Mouse (Mus musculus) cerebellum, adult 9-10 months (tissue): Measurements from ENCODE around the gene Rad18.

Experiments
- DNase-seq: peaks from one replicate; pipeline ENCODE4 v3.0.0; 2022

The Rad18 gene

GRCm38 (mm10) chr6:112632071-112632470 lies 64.4 kb downstream of the Rad18 start:
- no peak for DNase-seq

DNA sequence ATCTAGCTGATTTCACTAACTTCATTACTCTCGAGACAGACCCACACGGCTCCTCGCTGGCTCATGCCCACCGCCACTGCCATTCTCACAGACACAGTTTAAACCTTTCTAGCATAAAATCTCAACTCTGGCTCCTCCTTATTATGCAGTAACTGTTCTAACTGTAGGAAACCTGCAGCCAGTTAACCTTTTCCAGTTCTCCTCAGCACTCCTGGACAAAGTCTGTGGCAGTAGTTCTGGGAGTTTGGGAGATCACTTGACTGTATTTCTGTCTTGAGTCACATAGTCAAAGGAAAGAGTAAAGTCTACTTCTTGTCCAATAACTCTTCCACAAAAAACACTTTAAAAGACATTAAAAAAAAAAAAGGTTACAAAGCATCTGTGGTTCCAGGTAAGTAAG lies 66.2 kb downstream of the Rad18 start:
- DNase-seq, result no peak

DNA sequence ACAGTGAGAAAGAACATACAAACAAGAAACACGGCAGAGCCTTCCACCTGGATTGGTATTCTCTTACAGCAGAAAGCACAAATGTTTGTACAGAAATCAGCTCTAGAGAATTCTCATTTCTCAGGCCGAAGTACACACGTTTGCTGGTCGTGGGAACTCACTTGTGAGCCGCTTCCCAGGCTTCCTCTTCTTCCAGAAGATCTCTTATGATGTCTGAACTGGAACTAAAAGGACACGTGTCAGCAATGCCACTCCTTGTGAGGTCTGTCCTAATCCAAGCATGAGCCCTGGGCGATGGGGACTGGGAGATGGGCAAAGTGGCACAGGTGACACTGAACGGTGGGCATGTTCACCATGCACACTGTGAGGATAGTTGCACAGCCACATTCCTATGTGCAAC lies 68.2 kb downstream of the Rad18 start:
- DNase-seq, result no peak

DNA sequence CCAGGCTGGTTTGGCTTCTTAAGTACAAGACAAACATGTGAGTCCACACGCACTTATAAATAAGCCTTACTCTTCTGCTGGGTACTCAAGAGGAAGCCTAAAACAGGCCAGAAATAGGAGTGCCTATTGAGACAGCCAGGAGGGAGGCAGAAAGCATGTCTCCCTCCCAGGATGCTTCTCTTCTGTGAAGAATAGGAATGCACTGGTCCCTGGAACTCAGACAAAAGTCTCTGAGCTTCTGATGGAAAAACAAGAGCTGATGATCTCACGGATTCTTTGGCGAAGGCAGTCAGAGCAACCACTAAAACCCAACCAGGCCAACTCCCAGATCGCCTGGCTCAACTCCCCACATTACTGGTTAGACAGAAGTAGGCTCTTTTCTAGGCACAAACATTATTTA lies 74.2 kb downstream of the Rad18 start:
- no peak for DNase-seq

DNA sequence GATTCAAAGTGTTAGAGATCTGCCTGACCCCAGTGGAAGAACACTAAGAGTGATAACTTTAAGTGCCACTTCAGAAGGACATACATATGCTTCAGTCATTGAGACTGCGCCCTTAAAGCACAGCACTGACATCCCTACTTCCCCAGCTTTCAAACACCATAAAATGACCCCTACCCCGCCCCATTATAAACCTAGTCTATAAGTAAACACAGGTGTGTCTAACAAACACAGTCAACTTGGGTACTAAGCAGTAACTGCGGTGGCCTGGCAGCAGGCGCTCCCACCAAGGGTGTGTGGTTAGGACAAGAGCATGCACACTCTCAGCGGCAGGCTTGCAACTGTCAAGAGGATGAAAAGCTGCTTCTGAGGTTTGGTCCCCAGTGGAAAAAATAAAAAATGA lies 76.5 kb downstream of the Rad18 start:
- no peak for DNase-seq

- no peak for DNase-seq
These were observed 78.7 kb downstream of the Rad18 start for GRCm38 (mm10) chr6:112617728-112618318.

DNA sequence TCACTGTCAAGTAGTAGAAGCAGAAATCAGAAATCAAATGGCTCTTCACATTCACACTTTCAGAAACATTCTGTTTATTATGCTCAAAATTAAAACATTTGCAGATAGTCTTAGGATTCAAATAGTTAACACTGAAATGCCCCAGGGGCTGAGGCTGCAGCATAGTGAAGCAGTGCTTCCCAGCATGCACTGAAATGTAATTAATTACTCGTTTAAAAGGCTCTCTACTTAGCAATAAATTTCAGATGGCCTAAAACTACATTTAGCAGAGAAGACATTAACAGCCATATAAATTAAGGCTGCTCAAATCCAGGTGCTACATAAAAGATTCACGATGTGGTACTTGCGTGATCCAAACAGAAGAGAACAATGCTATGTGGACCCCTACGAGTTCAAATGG lies 87.5 kb downstream of the Rad18 start:
- DNase-seq, result no peak

DNA sequence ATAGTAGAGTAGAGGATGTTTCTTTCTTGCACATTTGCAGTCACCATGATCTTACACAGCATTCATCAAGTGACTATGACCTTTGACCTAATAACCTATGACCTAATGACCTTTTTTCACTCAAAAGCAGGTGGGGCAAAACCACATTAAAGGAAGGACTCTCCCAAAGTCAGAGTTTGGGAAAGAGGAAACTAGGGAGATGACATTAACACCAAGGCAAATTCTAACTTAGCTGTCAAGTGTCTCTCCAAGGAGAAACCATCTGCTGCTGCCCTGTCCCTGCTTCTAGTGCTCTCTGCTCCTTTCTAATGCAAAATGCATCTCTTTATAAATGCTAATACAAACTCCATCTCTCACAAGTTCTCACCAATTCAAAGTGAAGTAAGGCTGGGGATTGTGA lies 92.6 kb downstream of the Rad18 start:
- DNase-seq, result no peak

DNA sequence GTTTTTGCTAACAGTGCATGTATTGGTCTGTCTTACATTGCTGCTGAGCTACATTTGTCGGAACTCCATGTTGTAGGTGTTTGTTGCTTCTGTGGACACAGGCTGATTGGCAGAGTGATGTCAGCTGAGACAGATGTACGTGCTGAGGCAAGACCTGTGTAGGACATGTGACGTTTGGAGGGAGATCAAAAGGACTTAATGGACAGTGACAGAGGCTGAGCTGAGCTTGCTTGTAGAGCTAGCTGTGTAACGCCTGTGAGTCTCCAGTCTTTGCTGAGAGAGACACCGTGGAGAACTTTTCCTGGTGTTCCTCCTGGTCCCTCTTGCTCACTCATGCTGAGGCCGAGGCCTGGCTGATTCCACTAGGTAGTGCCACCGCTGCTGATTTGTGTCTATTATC lies 101.5 kb downstream of the Rad18 start:
- DNase-seq, result no peak

- no peak for DNase-seq
These were observed 108.6 kb downstream of the Rad18 start for GRCm38 (mm10) chr6:112587912-112588311.

- no peak for DNase-seq
These were observed 109.5 kb downstream of the Rad18 start for GRCm38 (mm10) chr6:112586999-112587398.

GRCm38 (mm10) chr6:112584961-112585360 lies 111.5 kb downstream of the Rad18 start:
- DNase-seq, result no peak

- DNase-seq, result no peak
These were observed 114.5 kb downstream of the Rad18 start for GRCm38 (mm10) chr6:112582022-112582421.

DNA sequence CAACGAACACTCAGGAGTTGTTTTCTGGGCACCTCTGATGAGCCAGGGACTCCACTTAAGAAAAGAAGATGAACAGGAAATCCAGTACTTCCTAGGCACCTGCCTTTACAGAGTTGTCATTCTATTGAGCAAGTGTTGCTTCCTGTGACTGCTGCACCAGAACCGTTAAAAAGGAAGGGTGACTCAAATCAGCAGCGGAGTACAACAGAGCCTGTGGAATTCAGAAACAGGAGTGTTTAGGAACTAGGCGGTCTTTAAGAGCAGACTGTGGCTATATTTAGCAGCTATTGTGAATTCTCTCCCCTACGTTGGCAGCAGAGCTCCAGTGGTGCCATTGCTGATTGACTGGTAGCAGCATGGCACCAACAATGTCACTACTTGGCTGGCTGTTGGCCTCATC lies 119.3 kb downstream of the Rad18 start:
- DNase-seq, result no peak

GRCm38 (mm10) chr6:112574558-112574957 lies 121.9 kb downstream of the Rad18 start:
- DNase-seq, result no peak

DNA sequence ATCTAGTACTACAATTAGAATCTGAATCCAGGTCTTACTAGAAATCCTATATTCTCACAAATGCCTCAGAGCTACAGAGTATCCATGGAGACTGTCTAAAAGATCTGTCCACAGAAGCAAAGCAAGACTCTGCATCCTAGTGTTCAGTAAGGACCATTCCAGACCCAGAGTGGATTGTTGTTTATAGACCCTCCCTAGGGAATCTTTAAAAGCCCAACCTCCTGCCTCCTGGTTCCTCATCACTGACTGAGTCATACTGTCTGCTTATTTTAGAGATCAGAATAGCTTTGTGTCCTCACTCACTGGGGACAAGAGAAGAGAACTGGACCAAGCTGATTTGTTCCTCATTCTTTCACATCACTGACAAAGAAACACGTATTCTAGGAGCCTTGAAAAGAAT lies 126.1 kb downstream of the Rad18 start:
- no peak for DNase-seq
